Comparison of ENCODE assay signal across 8 mouse cellular contexts in genomic region chr14:76882711-76883171, GRCm38 (mm10).
A peak's percentile ranks its signal among the peaks of the same experiment; 100 is the strongest.
DNase-seq lines count a peak whose midpoint lies in the region; ATAC-seq and TF ChIP-seq lines count a peak whose summit lies in the region.

No protein-coding gene starts in this region.

- no peaks in the 10 kb centered on the region for H3K9me3 ChIP-seq in embryonic facial prominence, embryonic 14.5 days (ENCODE audit: control insufficient read depth, low read length)
- H3K9me3 ChIP-seq in liver, postnatal 0 days (ENCODE audit: low read length): no peaks in the 10 kb centered on the region

- no peaks in the 10 kb centered on the region for H3K36me3 ChIP-seq in embryonic facial prominence, embryonic 14.5 days (ENCODE audit: control insufficient read depth, insufficient read depth, low read length)
- no peaks in the 10 kb centered on the region for H3K36me3 ChIP-seq in liver, postnatal 0 days (replicated peaks; ENCODE audit: insufficient read depth, low read length)

- DNase-seq in 416B (ENCODE audit: low read depth): peak; percentile 73
- peak; percentile 65 to 76 for DNase-seq in adrenal gland, postnatal 36 days
- peak; percentile 91 for DNase-seq in embryonic facial prominence, embryonic 14.5 days (ENCODE audit: low spot score)
- DNase-seq in heart, adult 9 months (ENCODE audit: low spot score in 2 of 2): peak; percentile 78 to 81
- DNase-seq in kidney, adult 8-10 months: peak; percentile 94 to 96
- DNase-seq in liver, postnatal 0 days: peak; percentile 44
- DNase-seq in ovary, adult 18-20 months (ENCODE audit: low spot score): peak; percentile 74
- no peak for DNase-seq in urinary bladder, adult 2 months (ENCODE audit: low spot score)

- H3K27ac ChIP-seq in embryonic facial prominence, embryonic 14.5 days (replicated peaks; ENCODE audit: low read depth, low read length): peak overlapping the region; percentile 13; the same call in 1 of the 2 replicates
- H3K27ac ChIP-seq in liver, postnatal 0 days (ENCODE audit: low read depth): peak overlapping the region; percentile 72

- peaks cover 15% of the 10 kb centered on the region for H3K4me1 ChIP-seq in embryonic facial prominence, embryonic 14.5 days (ENCODE audit: control insufficient read depth, insufficient read depth, low read length)
- H3K4me1 ChIP-seq in liver, postnatal 0 days (ENCODE audit: insufficient read depth): peaks cover 18% of the 10 kb centered on the region

- no peak for TF ChIP-seq EP300 in liver, postnatal 0 days (IDR thresholded peaks at IDR 0.05; ENCODE audit: low read depth)

- WGBS in embryonic facial prominence, embryonic 14.5 days: 19% methylated on average over 5 of the region's 5 CpGs
- WGBS in liver, postnatal 0 days (ENCODE audit: insufficient replicate concordance): 34% methylated on average over 5 of the region's 5 CpGs

- H3K27me3 ChIP-seq in embryonic facial prominence, embryonic 14.5 days (replicated peaks; ENCODE audit: control insufficient read depth, insufficient read depth, low read length): no peaks in the 10 kb centered on the region
- H3K27me3 ChIP-seq in liver, postnatal 0 days (ENCODE audit: insufficient read depth, low read length): no peaks in the 10 kb centered on the region

- H3K4me3 ChIP-seq in embryonic facial prominence, embryonic 14.5 days (ENCODE audit: low read depth, low read length): no peak overlapping the region
- no peak overlapping the region for H3K4me3 ChIP-seq in liver, postnatal 0 days (ENCODE audit: low read depth, low read length)

- ATAC-seq in embryonic facial prominence, embryonic 14.5 days (ENCODE audit: low read depth): peak; percentile 88
- peak; percentile 85 for ATAC-seq in liver, postnatal 0 days

- no peak overlapping the region for H3K9ac ChIP-seq in embryonic facial prominence, embryonic 14.5 days (ENCODE audit: low read depth, low read length)
- no peak overlapping the region for H3K9ac ChIP-seq in liver, postnatal 0 days (replicated peaks)

- no peak for TF ChIP-seq CTCF in liver, postnatal 0 days (IDR thresholded peaks at IDR 0.05; ENCODE audit: low read depth)

- no peak overlapping the region for H3K4me2 ChIP-seq in embryonic facial prominence, embryonic 14.5 days (ENCODE audit: low read depth, low read length)
- H3K4me2 ChIP-seq in liver, postnatal 0 days (ENCODE audit: low read depth, low read length): peak overlapping the region; percentile 54; the same call in 1 of the 2 replicates
